Mouse (Mus musculus) forebrain, embryonic 16.5 days (tissue): ENCODE measurements at regions not wholly inside any gene's neighbourhood (a gene's known extent, or its start where the extent isn't known, plus 50 kb on each side); places are given as distances from the start of the nearest gene placed in this dataset.

Experiments
- ATAC-seq: fragments of 200-750 bp; cut with Nextera tagmentation; 2 replicates; pipeline ENCODE4 v1.8.0; 2017; ENCODE audit warnings: mild to moderate bottlenecking, moderate library complexity
- H3K27ac ChIP-seq: fragments of 300-500 bp; sonication (generic); 2 replicates; pipeline ENCODE4 v1.5.1; 2014; ENCODE audit warnings: low read length, control low read depth
- H3K27me3 ChIP-seq: fragments of 300-500 bp; sonication (generic); replicated peaks from 2 replicates; pipeline ENCODE4 v1.6.1; 2014; ENCODE audit warnings: low read length; ENCODE audit not compliant: control insufficient read depth, insufficient read depth
- H3K36me3 ChIP-seq: fragments of 300-500 bp; sonication (generic); 2 replicates; pipeline ENCODE4 v1.6.1; 2014; ENCODE audit not compliant: control insufficient read depth, insufficient read depth
- H3K4me1 ChIP-seq: fragments of 300-500 bp; sonication (generic); replicated peaks from 2 replicates; pipeline ENCODE4 v1.6.1; 2014; ENCODE audit warnings: low read length; ENCODE audit not compliant: control insufficient read depth, insufficient read depth
- H3K4me2 ChIP-seq: fragments of 300-500 bp; sonication (generic); 2 replicates; pipeline ENCODE4 v1.6.1; 2014; ENCODE audit warnings: mild to moderate bottlenecking, low read length, control low read depth
- H3K4me3 ChIP-seq: fragments of 300-500 bp; sonication (generic); replicated peaks from 2 replicates; pipeline ENCODE4 v1.5.1; 2014; ENCODE audit warnings: mild to moderate bottlenecking, low read length, control low read depth
- H3K9ac ChIP-seq: fragments of 300-500 bp; sonication (generic); replicated peaks from 2 replicates; pipeline ENCODE4 v1.6.1; 2014; ENCODE audit warnings: low read depth, low read length, control low read depth
- H3K9me3 ChIP-seq: fragments of 300-500 bp; sonication (generic); 2 replicates; pipeline ENCODE4 v1.6.1; 2016; ENCODE audit warnings: low read length; ENCODE audit not compliant: control insufficient read depth
- WGBS: fragments of 180-500 bp; shearing (Covaris S2); extraction: QIAGEN DNeasy Blood & Tissue Kit; methylation state at CpG from one replicate; pipeline ENCODE4 v1.1.7; 2014; 5-methylcytosine and 5-hydroxymethylcytosine counted together

GRCm38 (mm10) chr4:99459436-99459835 is 163.7 kb downstream of the Gm12689 start:
- no peaks in the 10 kb centered on the region for H3K9me3 ChIP-seq
- WGBS, result 2% methylated on average over 14 of the region's 14 CpGs
- peaks cover 10% of the 10 kb centered on the region for H3K4me1 ChIP-seq
- H3K27me3 ChIP-seq, result no peaks in the 10 kb centered on the region; the same call in 1 of the 2 replicates
- H3K4me3 ChIP-seq, result peak overlapping the region; percentile 22; the same call in 1 of the 2 replicates
- peak; percentile 98 for ATAC-seq
- no peak overlapping the region; the same call in 1 of the 2 replicates for H3K27ac ChIP-seq
- H3K9ac ChIP-seq, result peak overlapping the region; percentile 52
- H3K36me3 ChIP-seq, result no peaks in the 10 kb centered on the region
- H3K4me2 ChIP-seq, result peak overlapping the region; percentile 56

DNA sequence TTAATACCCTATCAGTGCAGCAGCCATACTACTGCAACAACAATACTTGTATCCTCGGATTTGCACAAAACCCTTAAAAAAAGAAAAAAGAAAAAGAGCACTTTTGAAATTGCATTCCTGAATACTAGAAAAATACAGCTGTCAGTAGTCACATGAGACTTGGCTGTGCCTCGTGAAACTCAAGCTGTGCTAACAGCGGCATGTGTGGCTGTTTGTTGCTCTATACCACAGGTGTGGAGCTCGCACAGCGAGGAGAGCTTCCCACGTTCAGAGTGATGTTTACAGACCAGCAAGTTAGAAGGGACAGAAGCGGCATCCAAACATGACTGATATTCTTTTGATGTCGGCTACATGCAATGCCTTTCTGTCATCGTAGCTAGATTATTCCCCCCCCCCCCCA is 169.8 kb downstream of the Gm12689 start:
- Histone ChIP-seq H3K27ac (no peak overlapping the region), H3K4me3 (no peak overlapping the region), H3K9me3 (no peaks in the 10 kb centered on the region), H3K4me1 (no peaks in the 10 kb centered on the region), H3K4me2 (no peak overlapping the region), H3K27me3 (no peaks in the 10 kb centered on the region), H3K9ac (no peak overlapping the region), H3K36me3 (no peaks in the 10 kb centered on the region)
- 76% methylated on average over 9 of the region's 9 CpGs for WGBS
- ATAC-seq, result no peak

- peaks cover 6% of the 10 kb centered on the region; the same call in 1 of the 2 replicates for H3K4me1 ChIP-seq
- no peaks in the 10 kb centered on the region for H3K36me3 ChIP-seq
- no peak overlapping the region for H3K27ac ChIP-seq
- no peak overlapping the region for H3K9ac ChIP-seq
- H3K27me3 ChIP-seq, result no peaks in the 10 kb centered on the region
- no peak overlapping the region for H3K4me2 ChIP-seq
- 6% methylated on average over 11 of the region's 11 CpGs for WGBS
- H3K4me3 ChIP-seq, result no peak overlapping the region
- H3K9me3 ChIP-seq, result no peaks in the 10 kb centered on the region
- ATAC-seq, result no peak
Observed at GRCm38 (mm10) chr4:99475701-99476218, 180.1 kb downstream of the Gm12689 start.

GRCm38 (mm10) chr4:99484271-99484670 is 171.8 kb upstream of the Foxd3 start:
- H3K27ac ChIP-seq, result no peak overlapping the region
- H3K9ac ChIP-seq, result no peak overlapping the region
- H3K27me3 ChIP-seq, result no peaks in the 10 kb centered on the region
- H3K4me1 ChIP-seq, result no peaks in the 10 kb centered on the region
- no peaks in the 10 kb centered on the region for H3K36me3 ChIP-seq
- WGBS, result 72% methylated on average over 4 of the region's 4 CpGs
- no peak overlapping the region for H3K4me3 ChIP-seq
- no peak overlapping the region for H3K4me2 ChIP-seq
- H3K9me3 ChIP-seq, result no peaks in the 10 kb centered on the region
- no peak for ATAC-seq

GRCm38 (mm10) chr4:99491536-99492514 is 164.3 kb upstream of the Foxd3 start:
- no peaks in the 10 kb centered on the region for H3K4me1 ChIP-seq
- H3K9ac ChIP-seq, result no peak overlapping the region
- no peak overlapping the region for H3K4me2 ChIP-seq
- no peaks in the 10 kb centered on the region for H3K36me3 ChIP-seq
- no peak for ATAC-seq
- H3K9me3 ChIP-seq, result no peaks in the 10 kb centered on the region
- 64% methylated on average over 12 of the region's 12 CpGs for WGBS
- H3K4me3 ChIP-seq, result no peak overlapping the region
- no peak overlapping the region for H3K27ac ChIP-seq
- H3K27me3 ChIP-seq, result no peaks in the 10 kb centered on the region

GRCm38 (mm10) chr4:99503221-99503744 is 152.8 kb upstream of the Foxd3 start:
- H3K4me3 ChIP-seq, result no peak overlapping the region
- no peak overlapping the region for H3K4me2 ChIP-seq
- no peaks in the 10 kb centered on the region for H3K4me1 ChIP-seq
- no peak overlapping the region for H3K27ac ChIP-seq
- H3K36me3 ChIP-seq, result no peaks in the 10 kb centered on the region
- no peak for ATAC-seq
- no peaks in the 10 kb centered on the region for H3K27me3 ChIP-seq
- no peak overlapping the region for H3K9ac ChIP-seq
- 61% methylated on average over 10 of the region's 10 CpGs for WGBS
- H3K9me3 ChIP-seq, result no peaks in the 10 kb centered on the region

DNA sequence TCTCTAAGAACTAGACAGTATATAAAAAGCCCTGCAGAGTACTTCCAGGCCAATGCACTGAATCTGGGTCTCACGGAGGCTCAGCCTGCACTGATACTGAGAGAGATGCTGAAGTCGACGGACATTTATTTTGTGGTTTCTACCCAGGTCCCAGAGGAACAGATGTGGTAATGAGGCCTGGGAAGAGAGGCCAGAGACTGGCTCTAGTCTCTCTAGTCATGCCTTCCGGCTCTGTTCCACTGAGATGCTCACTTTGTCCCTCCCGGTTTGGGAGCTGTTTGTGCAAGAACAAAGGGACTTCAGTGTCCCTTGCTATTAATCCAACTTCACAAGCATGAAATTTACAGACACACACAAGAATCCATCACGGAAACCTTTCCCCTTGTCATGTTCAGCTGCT is 144.1 kb upstream of the Foxd3 start:
- no peak overlapping the region for H3K27ac ChIP-seq
- H3K9ac ChIP-seq, result no peak overlapping the region
- H3K9me3 ChIP-seq, result no peaks in the 10 kb centered on the region
- H3K4me3 ChIP-seq, result no peak overlapping the region
- H3K36me3 ChIP-seq, result no peaks in the 10 kb centered on the region
- ATAC-seq, result no peak
- no peaks in the 10 kb centered on the region for H3K27me3 ChIP-seq
- 53% methylated on average over 6 of the region's 6 CpGs for WGBS
- no peaks in the 10 kb centered on the region for H3K4me1 ChIP-seq
- no peak overlapping the region for H3K4me2 ChIP-seq

- Histone ChIP-seq H3K4me3 (no peak overlapping the region), H3K4me1 (no peaks in the 10 kb centered on the region), H3K27me3 (no peaks in the 10 kb centered on the region), H3K4me2 (no peak overlapping the region), H3K9ac (no peak overlapping the region), H3K27ac (no peak overlapping the region), H3K9me3 (no peaks in the 10 kb centered on the region), H3K36me3 (no peaks in the 10 kb centered on the region)
- no peak for ATAC-seq
- WGBS, result 83% methylated on average over 3 of the region's 3 CpGs
Observed at GRCm38 (mm10) chr4:99516883-99517282, 139.2 kb upstream of the Foxd3 start.

GRCm38 (mm10) chr4:99527441-99527840 is 128.7 kb upstream of the Foxd3 start:
- no peak overlapping the region for H3K4me3 ChIP-seq

More at GRCm38 (mm10) chr4:99527441-99527840, 128.7 kb upstream of the Foxd3 start:
- Histone ChIP-seq H3K9ac (no peak overlapping the region), H3K9me3 (no peaks in the 10 kb centered on the region), H3K27me3 (no peaks in the 10 kb centered on the region), H3K4me2 (no peak overlapping the region), H3K4me1 (no peaks in the 10 kb centered on the region), H3K27ac (no peak overlapping the region), H3K36me3 (no peaks in the 10 kb centered on the region)
- 92% methylated on average over 12 of the region's 12 CpGs for WGBS
- ATAC-seq, result no peak
